Mouse (Mus musculus): ENCODE data around the gene Ipo13. TPM values are rescaled to one million over a fixed set of nuclear protein-coding genes. Genes with fewer than 3 reads are reported as not detected.

Ipo13 gene
- polyA plus RNA-seq, 1 experiment from 2014 or later: 66.9 TPM

GRCm38 (mm10) chr4:117890750-117891149, 24.0 kb downstream of the Ipo13 start:
- Histone ChIP-seq H3K4me3 (ENCODE audit: low read depth, low read length) (no peak overlapping the region), H3K9me3 (replicated peaks; ENCODE audit: control insufficient read depth, low read length, poor library complexity, severe bottlenecking) (no peaks in the 10 kb centered on the region), H3K4me2 (ENCODE audit: low read length) (peak overlapping the region; percentile 92; the same call in 1 of the 2 replicates), H3K27me3 (ENCODE audit: control insufficient read depth, insufficient read depth, low read depth, low read length) (no peaks in the 10 kb centered on the region), H3K36me3 (ENCODE audit: control insufficient read depth, insufficient read depth, low read length) (peaks cover 4% of the 10 kb centered on the region; the same call in 1 of the 2 replicates), H3K27ac (ENCODE audit: low read length) (no peak overlapping the region), H3K9ac (ENCODE audit: low read depth, low read length) (no peak overlapping the region; the same call in 1 of the 2 replicates), H3K4me1 (ENCODE audit: control insufficient read depth, insufficient read depth, low read length) (peaks cover 20% of the 10 kb centered on the region)
- no peak for ATAC-seq
- 47% methylated on average over 8 of the region's 8 CpGs for WGBS

- Histone ChIP-seq H3K27ac (ENCODE audit: low read length) (no peak overlapping the region), H3K9me3 (replicated peaks; ENCODE audit: control insufficient read depth, low read length, poor library complexity, severe bottlenecking) (no peaks in the 10 kb centered on the region), H3K27me3 (ENCODE audit: control insufficient read depth, insufficient read depth, low read depth, low read length) (no peaks in the 10 kb centered on the region), H3K4me2 (ENCODE audit: low read length) (no peak overlapping the region), H3K4me1 (ENCODE audit: control insufficient read depth, insufficient read depth, low read length) (peaks cover 22% of the 10 kb centered on the region), H3K4me3 (ENCODE audit: low read depth, low read length) (no peak overlapping the region), H3K36me3 (ENCODE audit: control insufficient read depth, insufficient read depth, low read length) (peaks cover 7% of the 10 kb centered on the region), H3K9ac (ENCODE audit: low read depth, low read length) (no peak overlapping the region)
- no peak for ATAC-seq
- 93% methylated on average over 14 of the region's 14 CpGs for WGBS
Measured at GRCm38 (mm10) chr4:117890031-117890430, 24.8 kb downstream of the Ipo13 start.

- H3K27ac ChIP-seq (ENCODE audit: low read length): no peak overlapping the region
- H3K4me2 ChIP-seq (ENCODE audit: low read length): no peak overlapping the region
- no peak overlapping the region for H3K4me3 ChIP-seq (ENCODE audit: low read depth, low read length)
- peaks cover 25% of the 10 kb centered on the region for H3K4me1 ChIP-seq (ENCODE audit: control insufficient read depth, insufficient read depth, low read length)
- H3K27me3 ChIP-seq (ENCODE audit: control insufficient read depth, insufficient read depth, low read depth, low read length): no peaks in the 10 kb centered on the region
- no peaks in the 10 kb centered on the region for H3K9me3 ChIP-seq (replicated peaks; ENCODE audit: control insufficient read depth, low read length, poor library complexity, severe bottlenecking)
- no peak overlapping the region for H3K9ac ChIP-seq (ENCODE audit: low read depth, low read length)
- peaks cover 6% of the 10 kb centered on the region for H3K36me3 ChIP-seq (ENCODE audit: control insufficient read depth, insufficient read depth, low read length)
- WGBS: 92% methylated on average over 15 of the region's 15 CpGs
- ATAC-seq: no peak
Measured at GRCm38 (mm10) chr4:117889471-117889870, 25.3 kb downstream of the Ipo13 start.

- Histone ChIP-seq H3K27me3 (ENCODE audit: control insufficient read depth, insufficient read depth, low read depth, low read length) (no peaks in the 10 kb centered on the region), H3K4me3 (ENCODE audit: low read depth, low read length) (no peak overlapping the region), H3K27ac (ENCODE audit: low read length) (no peak overlapping the region), H3K9me3 (replicated peaks; ENCODE audit: control insufficient read depth, low read length, poor library complexity, severe bottlenecking) (no peaks in the 10 kb centered on the region), H3K4me1 (ENCODE audit: control insufficient read depth, insufficient read depth, low read length) (peaks cover 37% of the 10 kb centered on the region), H3K4me2 (ENCODE audit: low read length) (peak overlapping the region; percentile 72), H3K36me3 (ENCODE audit: control insufficient read depth, insufficient read depth, low read length) (peaks cover 6% of the 10 kb centered on the region), H3K9ac (ENCODE audit: low read depth, low read length) (peak overlapping the region; percentile 92; the same call in 1 of the 2 replicates)
- 70% methylated on average over 2 of the region's 2 CpGs for WGBS
- no peak for ATAC-seq
Measured at GRCm38 (mm10) chr4:117887920-117888319, 26.9 kb downstream of the Ipo13 start.

- H3K27ac ChIP-seq (ENCODE audit: low read length): peak within 1 kb of the TSS; percentile 70
- H3K9me3 ChIP-seq (replicated peaks; ENCODE audit: control insufficient read depth, low read length, poor library complexity, severe bottlenecking): no peaks in the 10 kb centered on the region
- H3K27me3 ChIP-seq (ENCODE audit: control insufficient read depth, insufficient read depth, low read depth, low read length): no peaks in the 10 kb centered on the region
- peak within 1 kb of the TSS; percentile 88 for H3K4me2 ChIP-seq (ENCODE audit: low read length)
- H3K4me1 ChIP-seq (ENCODE audit: control insufficient read depth, insufficient read depth, low read length): peaks cover 39% of the 10 kb centered on the region
- H3K4me3 ChIP-seq (ENCODE audit: low read depth, low read length): peak within 1 kb of the TSS; percentile 82
- ATAC-seq: peak; percentile 83
- H3K9ac ChIP-seq (ENCODE audit: low read depth, low read length): peak within 1 kb of the TSS; percentile 92
- WGBS: under 1% methylated on average over 29 of the region's 37 CpGs
- H3K36me3 ChIP-seq (ENCODE audit: control insufficient read depth, insufficient read depth, low read length): peaks cover 6% of the 10 kb centered on the region
Measured at GRCm38 (mm10) chr4:117887133-117887532, 27.7 kb downstream of the Ipo13 start, which contains the start of gene Atp6v0b. Gene Atp6v0b (minus strand): TSS chr4:117887333.

- peak overlapping the region; percentile 70 for H3K27ac ChIP-seq (ENCODE audit: low read length)
- WGBS: 2% methylated on average over 21 of the region's 24 CpGs
- no peak; the same call in 1 of the 2 replicates for ATAC-seq
Measured at GRCm38 (mm10) chr4:117886644-117887043, 28.2 kb downstream of the Ipo13 start.

GRCm38 (mm10) chr4:117885994-117886393, 28.8 kb downstream of the Ipo13 start:
- no peaks in the 10 kb centered on the region for H3K27me3 ChIP-seq (ENCODE audit: control insufficient read depth, insufficient read depth, low read depth, low read length)
- peak overlapping the region; percentile 82 for H3K4me3 ChIP-seq (ENCODE audit: low read depth, low read length)
- 83% methylated on average over 9 of the region's 9 CpGs for WGBS
- H3K27ac ChIP-seq (ENCODE audit: low read length): no peak overlapping the region
- H3K4me1 ChIP-seq (ENCODE audit: control insufficient read depth, insufficient read depth, low read length): peaks cover 43% of the 10 kb centered on the region
- H3K4me2 ChIP-seq (ENCODE audit: low read length): peak overlapping the region; percentile 88
- no peak for ATAC-seq
- no peaks in the 10 kb centered on the region for H3K9me3 ChIP-seq (replicated peaks; ENCODE audit: control insufficient read depth, low read length, poor library complexity, severe bottlenecking)
- H3K36me3 ChIP-seq (ENCODE audit: control insufficient read depth, insufficient read depth, low read length): peaks cover 6% of the 10 kb centered on the region
- peak overlapping the region; percentile 92; the same call in 1 of the 2 replicates for H3K9ac ChIP-seq (ENCODE audit: low read depth, low read length)

More at GRCm38 (mm10) chr4:117886644-117887043, 28.2 kb downstream of the Ipo13 start:
- peak overlapping the region; percentile 82 for H3K4me3 ChIP-seq (ENCODE audit: low read depth, low read length)
- peaks cover 44% of the 10 kb centered on the region for H3K4me1 ChIP-seq (ENCODE audit: control insufficient read depth, insufficient read depth, low read length)
- peaks cover 6% of the 10 kb centered on the region for H3K36me3 ChIP-seq (ENCODE audit: control insufficient read depth, insufficient read depth, low read length)
- H3K27me3 ChIP-seq (ENCODE audit: control insufficient read depth, insufficient read depth, low read depth, low read length): no peaks in the 10 kb centered on the region
- H3K9me3 ChIP-seq (replicated peaks; ENCODE audit: control insufficient read depth, low read length, poor library complexity, severe bottlenecking): no peaks in the 10 kb centered on the region
- peak overlapping the region; percentile 88 for H3K4me2 ChIP-seq (ENCODE audit: low read length)
- H3K9ac ChIP-seq (ENCODE audit: low read depth, low read length): peak overlapping the region; percentile 92

GRCm38 (mm10) chr4:117885093-117885492, 29.7 kb downstream of the Ipo13 start:
- no peaks in the 10 kb centered on the region for H3K27me3 ChIP-seq (ENCODE audit: control insufficient read depth, insufficient read depth, low read depth, low read length)

GRCm38 (mm10) chr4:117884146-117884545, 30.7 kb downstream of the Ipo13 start:
- H3K4me2 ChIP-seq (ENCODE audit: low read length): peak overlapping the region; percentile 81
- peaks cover 52% of the 10 kb centered on the region for H3K4me1 ChIP-seq (ENCODE audit: control insufficient read depth, insufficient read depth, low read length)
- 93% methylated on average over 1 of the region's 1 CpGs for WGBS
- no peaks in the 10 kb centered on the region for H3K27me3 ChIP-seq (ENCODE audit: control insufficient read depth, insufficient read depth, low read depth, low read length)
- no peak for ATAC-seq
- no peaks in the 10 kb centered on the region for H3K9me3 ChIP-seq (replicated peaks; ENCODE audit: control insufficient read depth, low read length, poor library complexity, severe bottlenecking)
- H3K36me3 ChIP-seq (ENCODE audit: control insufficient read depth, insufficient read depth, low read length): peaks cover 8% of the 10 kb centered on the region
- H3K4me3 ChIP-seq (ENCODE audit: low read depth, low read length): peak overlapping the region; percentile 82
- H3K27ac ChIP-seq (ENCODE audit: low read length): no peak overlapping the region
- H3K9ac ChIP-seq (ENCODE audit: low read depth, low read length): no peak overlapping the region

More at GRCm38 (mm10) chr4:117885093-117885492, 29.7 kb downstream of the Ipo13 start:
- Histone ChIP-seq H3K27ac (ENCODE audit: low read length) (no peak overlapping the region), H3K9ac (ENCODE audit: low read depth, low read length) (no peak overlapping the region), H3K4me3 (ENCODE audit: low read depth, low read length) (no peak overlapping the region), H3K9me3 (replicated peaks; ENCODE audit: control insufficient read depth, low read length, poor library complexity, severe bottlenecking) (no peaks in the 10 kb centered on the region), H3K4me1 (ENCODE audit: control insufficient read depth, insufficient read depth, low read length) (peaks cover 48% of the 10 kb centered on the region), H3K4me2 (ENCODE audit: low read length) (no peak overlapping the region), H3K36me3 (ENCODE audit: control insufficient read depth, insufficient read depth, low read length) (peaks cover 8% of the 10 kb centered on the region)
- WGBS: 96% methylated on average over 10 of the region's 10 CpGs
- ATAC-seq: no peak
